Mouse (Mus musculus) midbrain, embryonic 14.5 days (tissue): Measurements from ENCODE around the gene Gramd1b. TPM values are rescaled to one million over a fixed set of nuclear protein-coding genes. Genes with fewer than 3 reads are reported as not detected.

Experiments
- ATAC-seq: fragments of 200-750 bp; cut with Nextera tagmentation; 2 replicates; pipeline ENCODE4 v1.8.0; 2017; ENCODE audit warnings: moderate number of reproducible peaks, moderate library complexity; ENCODE audit not compliant: low FRiP score, low TSS enrichment
- DNase-seq: peaks from one replicate; pipeline ENCODE4 v3.0.0-alpha.2; 2015
- H3K27ac ChIP-seq: fragments of 300-500 bp; sonication (generic); replicated peaks from 2 replicates; pipeline ENCODE4 v1.5.1; 2014; ENCODE audit warnings: mild to moderate bottlenecking, low read depth, low read length, moderate library complexity
- H3K27me3 ChIP-seq: fragments of 300-500 bp; sonication (generic); 2 replicates; pipeline ENCODE4 v1.6.1; 2014; ENCODE audit warnings: low read length, control low read depth, mixed read lengths; ENCODE audit not compliant: control insufficient read depth, insufficient read depth
- H3K36me3 ChIP-seq: fragments of 300-500 bp; sonication (generic); 2 replicates; pipeline ENCODE4 v1.6.1; 2014; ENCODE audit warnings: low read length, control low read depth; ENCODE audit not compliant: control insufficient read depth, insufficient read depth
- H3K4me1 ChIP-seq: fragments of 300-500 bp; sonication (generic); 2 replicates; pipeline ENCODE4 v1.6.1; 2014; ENCODE audit warnings: mild to moderate bottlenecking, antibody characterized with exemption, low read length, control low read depth; ENCODE audit not compliant: control insufficient read depth, insufficient read depth
- H3K4me2 ChIP-seq: fragments of 300-500 bp; sonication (generic); 2 replicates; pipeline ENCODE4 v1.6.1; 2014; ENCODE audit warnings: mild to moderate bottlenecking, low read length, moderate library complexity
- H3K4me3 ChIP-seq: fragments of 300-500 bp; sonication (generic); replicated peaks from 2 replicates; pipeline ENCODE4 v1.5.1; 2014; ENCODE audit warnings: low read depth, low read length
- H3K9ac ChIP-seq: fragments of 300-500 bp; sonication (generic); replicated peaks from 2 replicates; pipeline ENCODE4 v1.6.1; 2014; ENCODE audit warnings: mild to moderate bottlenecking, low read length, moderate library complexity
- H3K9me3 ChIP-seq: fragments of 300-500 bp; sonication (generic); 2 replicates; pipeline ENCODE4 v1.6.1; 2016; ENCODE audit warnings: low read length, control low read depth, mixed read lengths; ENCODE audit not compliant: control insufficient read depth
- WGBS: fragments of 180-500 bp; shearing (Covaris S2); extraction: QIAGEN DNeasy Blood & Tissue Kit; methylation state at CpG from one replicate; pipeline ENCODE4 v1.1.7; 2014; 5-methylcytosine and 5-hydroxymethylcytosine counted together
- polyA plus RNA-seq: library from polyadenylated mRNA; unstranded; fragments of >200 nt; fragmentation: Nextera tagmentation; extraction: Ambion mirVana; gene quantifications from 2 replicates; pipeline ENCODE4 v1.2.1, GENCODE M21; 2014

Gene Gramd1b
- polyA plus RNA-seq, 1 experiment from 2014 or later = 11.3 TPM

DNA sequence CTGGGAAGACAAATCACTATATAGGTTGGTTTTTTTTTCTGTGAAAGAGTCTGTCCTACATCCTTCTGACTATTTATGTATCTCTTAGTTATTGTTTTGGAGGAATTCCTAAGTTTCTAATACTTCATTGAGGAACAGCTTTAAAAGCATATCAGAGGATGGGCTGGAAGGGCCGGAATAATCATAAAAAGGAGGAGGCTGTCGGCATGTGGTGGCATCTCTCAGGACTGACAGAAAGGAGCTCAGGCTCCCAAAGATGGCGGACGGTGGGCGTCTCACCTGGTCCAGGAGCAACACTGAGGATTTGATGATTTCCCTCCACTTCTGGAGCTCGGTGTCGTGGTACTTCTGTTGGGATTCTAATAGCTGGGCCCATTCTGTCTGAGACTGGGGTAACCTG lies 231.9 kb downstream of the Gramd1b start:
- no peak overlapping the region for H3K4me2 ChIP-seq
- H3K27me3 ChIP-seq = no peaks in the 10 kb centered on the region
- no peak overlapping the region for H3K4me3 ChIP-seq
- DNase-seq (no peak), ATAC-seq (no peak)
- no peak overlapping the region for H3K27ac ChIP-seq
- no peaks in the 10 kb centered on the region for H3K4me1 ChIP-seq
- no peak overlapping the region for H3K9ac ChIP-seq
- H3K36me3 ChIP-seq = peaks cover 61% of the 10 kb centered on the region
- 96% methylated on average over 7 of the region's 7 CpGs for WGBS
- H3K9me3 ChIP-seq = no peaks in the 10 kb centered on the region

DNA sequence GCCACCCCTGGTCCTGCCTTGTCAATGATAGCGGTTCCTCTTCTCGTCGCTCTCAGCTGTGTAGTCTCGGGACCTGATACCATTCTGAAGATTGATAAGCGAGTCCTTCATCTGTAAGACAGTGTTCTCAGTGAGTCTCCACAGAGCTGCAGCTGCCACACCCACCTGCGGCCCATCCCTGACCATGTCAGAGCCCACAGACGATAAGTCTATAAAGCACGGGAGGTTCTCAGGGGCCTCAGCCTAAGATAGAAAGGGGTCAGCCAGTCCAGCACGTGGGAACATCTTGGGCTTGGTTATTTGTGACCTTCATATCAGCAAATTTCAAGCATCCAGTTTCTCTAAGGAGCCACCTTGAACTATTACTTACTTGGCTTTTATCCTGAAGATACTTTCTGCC lies 233.2 kb downstream of the Gramd1b start:
- Histone ChIP-seq H3K4me2 (no peak overlapping the region), H3K27me3 (no peaks in the 10 kb centered on the region), H3K9me3 (no peaks in the 10 kb centered on the region), H3K36me3 (peaks cover 59% of the 10 kb centered on the region), H3K9ac (no peak overlapping the region), H3K4me3 (no peak overlapping the region), H3K4me1 (no peaks in the 10 kb centered on the region), H3K27ac (no peak overlapping the region)
- 95% methylated on average over 9 of the region's 9 CpGs for WGBS
- no peak for DNase-seq
- ATAC-seq = no peak

DNA sequence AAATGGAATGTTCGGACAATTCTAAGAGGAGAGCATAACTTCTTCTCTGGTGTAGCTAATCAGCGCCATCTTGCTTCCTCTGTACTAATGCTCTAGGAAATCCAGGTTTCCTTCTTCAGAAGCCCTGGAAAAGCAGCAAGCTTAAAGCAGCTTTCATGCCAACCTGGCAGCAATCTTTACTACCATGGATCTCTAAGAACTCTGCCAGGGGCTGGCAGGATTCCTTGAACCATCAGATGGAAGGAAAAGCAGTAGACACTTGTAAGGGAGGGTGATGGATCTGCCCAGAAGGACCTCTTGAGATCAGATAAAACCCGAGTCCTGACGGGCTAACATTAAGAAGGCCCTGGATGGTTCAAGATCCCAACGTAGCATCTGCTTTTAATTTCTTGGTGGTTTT lies 234.9 kb downstream of the Gramd1b start:
- H3K4me1 ChIP-seq = no peaks in the 10 kb centered on the region
- H3K4me3 ChIP-seq = no peak overlapping the region
- no peak overlapping the region for H3K4me2 ChIP-seq
- H3K36me3 ChIP-seq = peaks cover 49% of the 10 kb centered on the region
- 95% methylated on average over 5 of the region's 5 CpGs for WGBS
- H3K27me3 ChIP-seq = no peaks in the 10 kb centered on the region
- no peak overlapping the region for H3K9ac ChIP-seq
- ATAC-seq = no peak
- no peaks in the 10 kb centered on the region for H3K9me3 ChIP-seq
- no peak overlapping the region for H3K27ac ChIP-seq
- DNase-seq = no peak

DNA sequence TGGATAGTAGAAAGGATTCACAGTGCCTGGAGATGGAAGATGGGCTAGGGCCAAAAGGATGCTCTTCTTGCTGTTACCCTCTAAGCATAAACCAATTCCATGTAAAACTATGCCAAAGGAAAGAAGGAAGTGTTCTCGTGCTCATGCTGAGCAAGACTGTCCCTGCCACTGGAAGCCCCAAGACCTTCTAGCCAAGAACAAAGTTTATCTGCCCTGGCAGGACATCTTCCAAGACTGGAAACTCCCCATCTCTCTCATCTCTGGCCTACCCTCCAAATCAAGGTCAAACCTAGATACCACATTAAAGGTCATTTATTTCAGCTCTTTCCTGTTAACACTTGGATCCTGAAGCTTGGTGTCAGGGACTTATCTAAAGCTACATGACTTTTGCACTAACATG lies 236.3 kb downstream of the Gramd1b start:
- Histone ChIP-seq H3K36me3 (peaks cover 58% of the 10 kb centered on the region), H3K9ac (no peak overlapping the region), H3K4me2 (no peak overlapping the region)

DNA sequence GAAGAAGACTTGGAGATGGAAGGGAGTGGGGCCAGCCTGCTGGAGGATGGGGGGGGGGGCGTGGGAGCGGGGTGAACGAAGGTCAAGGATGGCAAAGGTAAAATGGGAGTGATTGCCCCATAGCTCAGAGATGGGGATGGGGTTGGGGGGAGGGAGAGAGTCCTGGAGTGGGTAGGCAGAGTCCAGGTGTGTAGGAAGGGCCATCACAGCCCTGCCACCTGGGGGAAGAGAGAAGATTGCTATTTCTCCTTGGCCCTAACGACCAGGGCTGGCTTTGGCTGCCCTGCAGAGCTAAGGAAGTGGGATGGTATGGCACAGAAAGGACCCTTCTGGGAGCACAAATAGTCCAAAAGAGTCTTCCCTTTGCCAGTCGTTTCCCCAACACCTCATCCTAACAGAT lies 237.0 kb downstream of the Gramd1b start:
- no peaks in the 10 kb centered on the region for H3K27me3 ChIP-seq
- ATAC-seq = no peak; the same call in 1 of the 2 replicates
- peaks cover 57% of the 10 kb centered on the region for H3K36me3 ChIP-seq

More for the DNA sequence above, 236.3 kb downstream of the Gramd1b start:
- DNase-seq = no peak
- no peak overlapping the region for H3K4me3 ChIP-seq
- no peaks in the 10 kb centered on the region for H3K4me1 ChIP-seq
- H3K27me3 ChIP-seq = no peaks in the 10 kb centered on the region
- WGBS = 88% methylated on average over 1 of the region's 1 CpGs
- no peaks in the 10 kb centered on the region for H3K9me3 ChIP-seq
- no peak overlapping the region for H3K27ac ChIP-seq
- ATAC-seq = no peak

DNA sequence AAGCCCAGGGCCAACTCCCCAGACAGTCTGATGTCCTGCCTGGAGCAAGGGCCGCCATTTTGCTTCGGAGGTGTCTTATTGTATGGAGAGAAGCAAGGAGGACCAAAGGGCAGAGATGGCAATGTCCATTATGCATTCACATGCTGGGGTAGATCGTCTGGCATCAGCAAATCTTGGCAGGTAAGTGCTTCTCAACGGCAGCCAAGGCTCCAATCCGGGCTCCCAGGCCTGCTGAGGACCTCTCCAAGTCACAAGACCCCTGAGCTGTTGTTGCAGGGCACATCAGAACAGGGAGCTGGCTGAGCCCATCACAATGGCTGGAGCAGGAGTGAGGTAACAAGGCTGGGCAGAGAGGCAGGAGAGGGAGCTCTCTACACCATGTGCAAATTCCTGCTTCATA lies 237.4 kb downstream of the Gramd1b start:
- H3K9me3 ChIP-seq = no peaks in the 10 kb centered on the region

More for the DNA sequence above, 237.0 kb downstream of the Gramd1b start:
- Histone ChIP-seq H3K9me3 (no peaks in the 10 kb centered on the region), H3K4me3 (no peak overlapping the region), H3K4me1 (no peaks in the 10 kb centered on the region), H3K27ac (no peak overlapping the region), H3K9ac (no peak overlapping the region), H3K4me2 (no peak overlapping the region)
- DNase-seq = no peak
- 87% methylated on average over 5 of the region's 5 CpGs for WGBS

DNA sequence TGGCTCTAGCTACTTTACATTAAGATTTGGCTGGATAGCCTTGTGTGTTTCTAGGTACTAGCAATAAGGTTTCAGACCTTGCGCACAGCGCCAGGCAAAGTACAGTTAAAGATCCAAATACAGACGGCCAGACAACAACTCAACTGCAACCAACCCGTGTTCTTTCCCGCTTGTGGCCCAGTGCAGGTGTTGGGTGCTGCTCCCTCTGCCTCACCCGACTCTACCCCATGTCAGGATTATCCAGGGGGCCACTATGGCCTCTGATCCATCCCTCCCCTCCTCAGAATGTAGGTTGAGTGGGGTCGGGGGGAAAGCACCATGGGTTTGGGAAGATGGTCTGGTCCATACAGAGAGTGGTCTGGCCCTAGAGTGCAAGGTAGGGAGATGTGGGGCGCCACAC lies 237.9 kb downstream of the Gramd1b start:
- Histone ChIP-seq H3K4me1 (no peaks in the 10 kb centered on the region), H3K27ac (no peak overlapping the region), H3K9ac (no peak overlapping the region), H3K27me3 (no peaks in the 10 kb centered on the region), H3K9me3 (no peaks in the 10 kb centered on the region), H3K4me3 (no peak overlapping the region), H3K36me3 (peaks cover 57% of the 10 kb centered on the region), H3K4me2 (no peak overlapping the region)
- no peak for DNase-seq
- ATAC-seq = no peak
- WGBS = 92% methylated on average over 8 of the region's 8 CpGs

More for the DNA sequence above, 237.4 kb downstream of the Gramd1b start:
- no peak overlapping the region for H3K4me3 ChIP-seq
- no peaks in the 10 kb centered on the region for H3K4me1 ChIP-seq
- DNase-seq = no peak
- no peak for ATAC-seq
- WGBS = 93% methylated on average over 5 of the region's 5 CpGs
- H3K27me3 ChIP-seq = no peaks in the 10 kb centered on the region
- no peak overlapping the region for H3K9ac ChIP-seq
- H3K4me2 ChIP-seq = no peak overlapping the region
- peaks cover 56% of the 10 kb centered on the region for H3K36me3 ChIP-seq
- no peak overlapping the region for H3K27ac ChIP-seq

DNA sequence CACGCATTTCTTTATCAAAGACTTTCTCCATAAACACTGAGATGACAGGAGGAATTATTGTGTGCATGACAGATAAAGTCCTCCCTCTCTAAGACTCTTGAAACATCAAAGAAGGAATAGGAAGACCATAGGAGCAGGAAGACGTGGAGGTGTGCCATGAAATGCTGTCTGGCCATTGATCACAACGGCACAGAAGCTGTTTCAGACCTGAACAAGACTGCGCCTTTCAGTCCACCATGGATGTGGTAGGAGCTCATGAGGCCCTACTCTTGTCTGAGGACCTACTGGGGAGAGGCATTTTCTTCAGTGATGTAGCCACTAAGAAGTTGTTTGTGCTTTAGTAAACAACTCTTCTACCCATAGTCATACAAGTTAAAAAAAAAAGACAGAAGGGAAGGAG lies 238.7 kb downstream of the Gramd1b start:
- H3K4me3 ChIP-seq = no peak overlapping the region
- peaks cover 51% of the 10 kb centered on the region for H3K36me3 ChIP-seq
- no peak overlapping the region for H3K27ac ChIP-seq
- no peak overlapping the region for H3K4me2 ChIP-seq
- no peak for ATAC-seq
- no peaks in the 10 kb centered on the region for H3K9me3 ChIP-seq
- DNase-seq = no peak
- 91% methylated on average over 4 of the region's 4 CpGs for WGBS
- no peaks in the 10 kb centered on the region for H3K27me3 ChIP-seq
- no peaks in the 10 kb centered on the region for H3K4me1 ChIP-seq
- no peak overlapping the region for H3K9ac ChIP-seq

DNA sequence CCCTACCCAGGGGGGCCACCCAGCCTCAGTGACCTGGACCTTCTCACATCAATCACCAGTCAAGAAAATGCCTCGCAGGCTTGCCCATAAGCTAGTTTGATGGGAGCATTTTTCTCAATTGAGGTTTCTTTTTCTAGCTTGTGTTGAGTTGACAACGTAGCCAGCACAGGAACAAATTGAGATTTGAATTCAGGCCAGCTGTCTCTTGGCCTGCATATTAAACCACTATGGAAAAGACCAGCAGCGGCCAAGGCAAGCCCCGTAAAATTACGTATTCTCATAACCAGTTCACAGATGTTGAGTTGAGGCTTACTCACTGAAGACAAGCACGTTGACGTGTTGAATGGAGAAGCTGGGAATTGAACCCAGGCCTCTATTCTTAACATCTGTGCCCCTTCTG lies 248.2 kb downstream of the Gramd1b start:
- peaks cover 59% of the 10 kb centered on the region for H3K36me3 ChIP-seq
- H3K27ac ChIP-seq = no peak overlapping the region
- H3K4me1 ChIP-seq = no peaks in the 10 kb centered on the region
- WGBS = 90% methylated on average over 7 of the region's 7 CpGs
- DNase-seq = no peak
- ATAC-seq = no peak
- no peak overlapping the region for H3K9ac ChIP-seq
- no peaks in the 10 kb centered on the region for H3K9me3 ChIP-seq
- no peak overlapping the region for H3K4me3 ChIP-seq
- H3K27me3 ChIP-seq = no peaks in the 10 kb centered on the region
- no peak overlapping the region for H3K4me2 ChIP-seq
